Mouse (Mus musculus) Patski (cell line): ENCODE results near the gene Pnmt. TPM values are rescaled to one million over a fixed set of nuclear protein-coding genes. Genes with fewer than 3 reads are reported as not detected.
"Not testable (repeated sequence)": the region's sequence is repeated elsewhere in the genome, so short reads cannot be mapped to it uniquely, and the experiment has no call there.

ENCODE experiments used
- ATAC-seq: fragments of 100-300 bp; one replicate; pipeline ENCODE4 v1.8.0; 2021
- CTCF ChIA-PET: fragments of 350-600 bp; sonication (Branson Sonifier 250); formaldehyde crosslinking; loops from one replicate; lab custom pipeline; 2022; ENCODE audit warnings: inconsistent platforms; lab: Charles Lee
- POLR2A ChIA-PET: fragments of 350-600 bp; sonication (Branson Sonifier 250); formaldehyde crosslinking; loops from one replicate; lab custom pipeline; 2022; ENCODE audit warnings: antibody characterized with exemption, inconsistent platforms; lab: Charles Lee
- DNase-seq: peaks from one replicate; pipeline ENCODE4 v3.0.0-alpha.2; 2011; ENCODE audit warnings: low read depth, low spot score
- H3K27me3 ChIP-seq: fragments of 371-371 bp; one replicate; pipeline ENCODE4 v1.5.1; 2021
- CTCF ChIP-seq: fragments of 100-300 bp; IDR thresholded peaks from one replicate; pipeline ENCODE4 v1.5.1; 2021
- in situ Hi-C: fragments of 300-500 bp; cut with MboI; formaldehyde crosslinking; loops from 3 replicates; pipeline ENCODE4 v1.11.1; 2018; ENCODE audit warnings: low pct_unique_long_range_greater_than_20kb, mixed read lengths
- polyA plus RNA-seq: library from polyadenylated mRNA; unstranded; gene quantifications from one replicate; pipeline ENCODE4 v1.2.3, GENCODE M21; 2021

Gene Pnmt
- polyA plus RNA-seq, 1 experiment from 2014 or later = not detected

DNA sequence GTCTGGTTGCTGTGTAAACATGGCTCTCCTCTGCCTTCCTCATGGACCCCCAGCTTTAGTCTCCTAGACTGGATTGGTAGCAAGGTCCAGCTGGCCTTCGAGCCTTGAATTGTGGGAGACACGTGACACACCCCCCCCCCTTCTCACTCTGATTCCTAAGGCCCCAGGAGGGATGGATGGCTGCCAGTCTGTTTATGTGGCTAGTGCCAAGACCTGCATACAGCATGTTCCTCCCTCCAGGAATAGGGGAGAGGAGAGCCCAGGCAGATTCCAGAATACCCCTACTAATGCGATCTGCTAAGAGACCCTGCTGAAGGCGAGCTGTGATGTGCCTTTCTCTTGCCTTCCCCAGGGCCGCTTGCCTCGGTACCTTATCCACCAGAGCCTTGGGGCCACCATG lies 6.1 kb upstream of the Pnmt start:
- in situ Hi-C loops = no loop called here
- TF ChIP-seq CTCF = no peak
- H3K27me3 ChIP-seq = no peaks in the 10 kb centered on the region
- POLR2A ChIA-PET = interaction anchor here (1.9 kb wide), 1 partner anchor 12 kb away, joined by 4 read pairs; no protein-coding TSS in a partner anchor
- DNase-seq (no peak), ATAC-seq (no peak)
- CTCF ChIA-PET = interaction anchor here (0.6 to 1.5 kb wide), 3 partner anchors 8 to 12 kb away, joined by 3 to 5 read pairs (median 4); no protein-coding TSS in a partner anchor

DNA sequence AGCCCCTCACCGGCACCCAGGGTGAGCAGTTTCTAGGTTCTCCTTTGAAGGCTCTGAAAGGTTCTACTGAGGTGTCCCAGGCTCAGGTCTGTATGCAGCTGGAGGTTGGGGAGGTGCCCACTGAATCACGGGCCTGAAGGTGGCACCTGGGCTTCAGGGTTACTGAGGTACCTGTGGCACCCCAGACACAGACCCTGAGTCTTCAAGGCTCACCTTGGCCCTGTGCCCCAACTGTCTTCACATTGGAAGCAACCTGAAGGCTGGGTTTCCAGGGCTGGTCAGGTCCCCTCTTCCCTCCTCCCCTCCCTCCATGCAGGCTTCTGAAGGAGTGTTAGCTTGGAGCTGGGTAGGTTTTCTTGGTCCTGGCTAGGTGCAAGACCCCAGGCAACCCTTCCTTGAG lies 4.6 kb upstream of the Pnmt start:
- CTCF ChIA-PET = no interaction called here
- TF ChIP-seq CTCF = no peak
- DNase-seq (no peak), ATAC-seq (no peak)
- in situ Hi-C loops = no loop called here
- POLR2A ChIA-PET = no interaction called here
- H3K27me3 ChIP-seq = no peaks in the 10 kb centered on the region

- DNase-seq, H3K27me3 ChIP-seq, POLR2A ChIA-PET, in situ Hi-C loops, ATAC-seq: not testable (repeated sequence)
- CTCF ChIA-PET = interaction anchor here (2.1 to 2.5 kb wide), 2 partner anchors 10 to 40 kb away, joined by 11 to 14 read pairs; no protein-coding TSS in a partner anchor
Observed at GRCm38 (mm10) chr11:98382405-98382804, 3.8 kb upstream of the Pnmt start.

DNA sequence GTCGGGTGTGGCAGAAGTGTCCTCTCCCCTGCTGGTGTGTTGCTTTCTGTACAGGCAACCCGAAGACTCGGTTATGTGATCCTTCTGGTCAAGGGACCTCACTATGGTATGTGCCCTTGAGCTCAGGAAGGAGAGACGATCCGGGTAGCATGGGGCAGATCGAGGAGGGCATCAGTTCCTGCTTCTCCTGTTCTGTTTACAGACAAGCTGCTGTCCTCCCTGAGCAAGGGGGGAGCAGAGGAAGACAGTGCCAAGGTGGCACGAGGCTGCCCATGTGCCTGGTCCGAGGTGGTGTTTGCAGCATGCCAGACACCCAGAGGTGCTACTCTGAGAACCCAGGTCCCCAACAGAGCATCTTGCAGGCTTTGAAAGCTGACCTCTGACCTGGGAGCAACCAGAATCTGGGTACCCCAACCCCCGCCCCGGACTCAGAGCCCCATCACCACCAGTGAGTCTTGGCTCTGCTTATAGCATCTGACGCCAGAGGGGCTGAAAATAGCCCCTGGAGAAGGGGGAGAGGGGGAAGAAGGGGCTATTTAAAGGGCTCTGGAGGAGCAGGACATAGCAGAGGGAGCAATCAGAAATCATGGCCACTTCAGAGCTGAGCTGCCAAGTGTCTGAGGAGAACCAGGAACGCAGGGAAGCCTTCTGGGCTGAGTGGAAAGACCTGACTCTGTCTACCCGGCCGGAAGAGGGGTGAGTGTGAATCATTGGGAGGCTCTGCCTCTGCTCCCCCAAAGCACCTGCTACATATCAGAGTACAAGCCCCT lies 2.8 kb upstream of the Pnmt start, which contains the start of gene Tcap:
TSS of gene Tcap (plus strand) at position 551 of the 770 bp plus-strand sequence.
- in situ Hi-C loops = no loop called here
- CTCF ChIA-PET = interaction anchor here (0.8 to 2.5 kb wide), 6 partner anchors 11 to 41 kb away, joined by 3 to 14 read pairs (median 4); partner anchors contain the start of gene Stard3
- no peak for TF ChIP-seq CTCF
- no peaks in the 10 kb centered on the region for H3K27me3 ChIP-seq
- POLR2A ChIA-PET = interaction anchor here (1.5 kb wide), 1 partner anchor 9 kb away, joined by 4 read pairs; no protein-coding TSS in a partner anchor
- no peak for DNase-seq
- ATAC-seq = no peak

DNA sequence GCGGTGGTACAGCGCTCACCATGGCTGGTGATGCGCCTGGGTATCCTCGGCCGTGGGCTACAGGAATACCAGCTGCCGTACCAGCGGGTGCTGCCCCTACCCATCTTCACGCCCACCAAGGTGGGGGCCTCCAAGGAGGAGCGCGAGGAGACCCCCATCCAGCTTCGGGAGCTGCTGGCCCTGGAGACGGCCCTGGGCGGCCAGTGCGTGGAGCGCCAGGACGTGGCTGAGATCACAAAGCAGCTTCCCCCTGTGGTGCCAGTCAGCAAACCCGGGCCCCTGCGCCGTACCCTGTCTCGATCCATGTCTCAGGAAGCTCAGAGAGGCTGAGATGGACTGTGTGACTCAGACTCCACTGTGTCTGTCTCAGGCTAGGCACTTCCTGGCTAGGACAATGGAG lies 2.0 kb upstream of the Pnmt start:
- POLR2A ChIA-PET = interaction anchor here (1.5 kb wide), 1 partner anchor 10 kb away, joined by 4 read pairs; no protein-coding TSS in a partner anchor
- no peak for ATAC-seq
- CTCF ChIA-PET = interaction anchor here (1.3 to 2.5 kb wide), 4 partner anchors 10 to 42 kb away, joined by 3 to 14 read pairs (median 8); no protein-coding TSS in a partner anchor
- in situ Hi-C loops = no loop called here
- no peak for TF ChIP-seq CTCF
- no peaks in the 10 kb centered on the region for H3K27me3 ChIP-seq
- no peak for DNase-seq

DNA sequence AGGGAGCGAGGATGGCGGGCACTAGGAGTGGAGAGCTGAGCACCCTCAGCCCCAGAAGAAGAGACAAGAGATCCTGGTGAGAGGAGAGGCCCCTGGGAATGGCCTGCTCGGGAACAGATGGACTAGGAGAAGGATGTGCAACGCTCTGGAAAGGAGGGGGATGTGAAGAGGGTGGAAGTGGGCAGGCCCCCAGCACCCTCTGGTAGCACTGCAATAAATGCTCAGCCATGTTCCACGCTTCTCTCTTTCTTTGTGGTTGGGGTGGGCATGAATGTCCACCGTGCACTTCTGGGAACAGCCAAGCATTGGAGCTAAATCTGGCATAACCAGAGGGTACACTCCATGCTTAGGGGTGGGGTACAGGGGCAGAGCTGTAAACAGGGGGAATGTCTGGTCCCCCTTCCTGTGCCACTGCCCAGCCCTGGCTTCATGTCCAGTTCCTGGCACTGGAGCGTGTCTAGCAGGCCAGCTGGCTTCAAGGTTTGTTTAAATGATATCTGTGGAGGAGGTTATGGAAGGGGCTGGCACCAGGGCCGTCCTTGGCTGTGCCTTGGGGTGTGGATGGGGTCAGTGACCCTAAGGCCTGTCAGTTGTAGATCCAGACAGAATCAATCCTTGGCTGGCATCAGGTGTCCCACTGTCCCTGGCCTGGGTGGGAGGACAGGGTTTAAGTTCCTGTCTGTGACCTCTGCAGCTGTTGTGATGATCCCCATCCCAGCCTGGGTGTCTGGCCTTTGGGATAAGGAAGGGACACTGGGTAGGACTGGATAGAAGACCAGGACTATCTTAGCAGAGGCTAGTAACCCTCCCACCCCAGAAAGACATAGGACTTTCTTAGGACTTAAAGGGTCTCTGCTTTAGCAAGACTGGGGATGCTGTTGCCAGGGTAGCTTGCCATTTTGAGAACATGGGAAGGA lies 1.3 kb upstream of the Pnmt start:
- no peak for DNase-seq
- in situ Hi-C loops = no loop called here
- ATAC-seq = no peak
- H3K27me3 ChIP-seq = no peaks in the 10 kb centered on the region
- no peak for TF ChIP-seq CTCF
- POLR2A ChIA-PET = interaction anchor here (1.5 kb wide), 1 partner anchor 11 kb away, joined by 4 read pairs; no protein-coding TSS in a partner anchor
- CTCF ChIA-PET = interaction anchor here (1.3 to 2.5 kb wide), 3 partner anchors 10 to 43 kb away, joined by 3 to 14 read pairs (median 5); no protein-coding TSS in a partner anchor

- no peak for DNase-seq
- in situ Hi-C loops = no loop called here
- H3K27me3 ChIP-seq = no peaks in the 10 kb centered on the region
- POLR2A ChIA-PET = interaction anchor here (0.6 to 2.1 kb wide), 2 partner anchors 44 to 52 kb away, joined by 3 to 7 read pairs; partner anchors contain the start of gene Mien1
- no peak for ATAC-seq
- CTCF ChIA-PET = interaction anchor here (1.6 kb wide), 1 partner anchor 44 kb away, joined by 7 read pairs; no protein-coding TSS in a partner anchor
- TF ChIP-seq CTCF = no peak
Observed at GRCm38 (mm10) chr11:98386596-98386995, 346 bp downstream of the Pnmt start.

DNA sequence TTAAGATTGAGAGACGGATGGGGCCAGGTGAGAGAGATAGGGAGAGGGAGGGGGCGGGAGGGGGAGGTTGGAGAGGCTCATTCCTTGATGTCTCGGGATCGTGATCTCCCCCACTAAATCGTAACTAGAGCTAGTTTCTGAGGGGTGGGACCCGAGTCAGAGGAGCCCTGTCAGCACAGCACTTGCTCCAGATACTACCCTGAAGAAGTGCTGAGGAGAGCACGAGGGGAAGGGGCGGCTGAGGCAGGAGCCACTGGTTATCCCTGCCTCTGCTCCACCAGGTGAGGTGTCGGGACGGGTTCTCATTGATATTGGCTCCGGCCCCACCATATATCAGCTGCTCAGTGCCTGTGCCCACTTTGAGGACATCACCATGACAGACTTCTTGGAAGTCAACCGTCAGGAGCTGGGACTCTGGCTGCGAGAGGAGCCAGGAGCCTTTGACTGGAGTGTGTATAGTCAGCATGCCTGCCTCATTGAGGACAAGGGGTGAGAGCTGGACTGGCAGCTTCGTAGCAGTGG lies 867 bp downstream of the Pnmt start:
- no peak for TF ChIP-seq CTCF
- POLR2A ChIA-PET = interaction anchor here (2.1 kb wide), 1 partner anchor 45 kb away, joined by 7 read pairs; no protein-coding TSS in a partner anchor
- no peak for DNase-seq
- in situ Hi-C loops = no loop called here
- ATAC-seq = no peak
- no peaks in the 10 kb centered on the region for H3K27me3 ChIP-seq
- CTCF ChIA-PET = interaction anchor here (1.0 to 1.6 kb wide), 2 partner anchors 15 to 44 kb away, joined by 4 to 7 read pairs; no protein-coding TSS in a partner anchor

- POLR2A ChIA-PET = interaction anchor here (0.6 to 2.1 kb wide), 3 partner anchors 25 to 207 kb away, joined by 3 to 7 read pairs (median 3); no protein-coding TSS in a partner anchor
- ATAC-seq (no peak), DNase-seq (no peak)
- in situ Hi-C loops = no loop called here
- CTCF ChIA-PET = interaction anchor here (1.4 to 4.1 kb wide), 4 partner anchors 28 to 70 kb away, joined by 3 to 31 read pairs (median 8); no protein-coding TSS in a partner anchor
- no peaks in the 10 kb centered on the region for H3K27me3 ChIP-seq
- no peak for TF ChIP-seq CTCF
Observed at GRCm38 (mm10) chr11:98388282-98388681, 2.0 kb downstream of the Pnmt start.
